Mouse (Mus musculus) stomach, postnatal 0 days (tissue): ENCODE results near the gene Ctbp2.

ENCODE experiments used
- CTCF ChIP-seq: IDR thresholded peaks from 2 replicates; pipeline ENCODE4 v1.5.1; 2016; ENCODE audit warnings: antibody characterized with exemption, low read depth, mild to moderate bottlenecking, moderate library complexity
- EP300 ChIP-seq: optimal IDR thresholded peaks from 2 replicates; pipeline ENCODE3; 2016; ENCODE audit warnings: antibody characterized with exemption

DNA sequence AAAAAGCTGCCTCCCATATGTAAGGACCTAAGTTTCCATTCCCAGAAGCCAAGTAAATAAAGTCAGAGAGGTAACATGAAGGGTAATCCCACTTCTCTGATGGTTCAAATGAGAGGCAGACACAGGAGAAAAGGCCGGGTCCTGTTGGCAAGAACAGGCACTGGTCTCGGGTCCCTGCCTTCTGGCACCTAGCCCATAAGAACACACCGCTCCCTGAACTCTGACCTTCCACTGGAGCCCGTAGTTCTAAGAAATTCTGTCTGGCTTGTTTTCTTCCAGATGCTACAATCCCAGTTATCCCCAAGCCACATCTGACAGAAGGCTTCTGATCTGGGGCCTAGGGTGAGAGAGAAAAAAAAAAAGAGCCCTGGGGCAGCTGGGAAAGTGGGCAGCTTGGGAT, 35.7 kb downstream of the Ctbp2 start:
- TF ChIP-seq CTCF, result no peak
- no peak for TF ChIP-seq EP300
